Mouse (Mus musculus) testis, postnatal 14 days (tissue): ENCODE results near the gene Smtnl2.
"Not testable (repeated sequence)": the region's sequence is repeated elsewhere in the genome, so short reads cannot be mapped to it uniquely, and the experiment has no call there.

Experiments
- DNase-seq: peaks from one replicate; pipeline ENCODE4 v3.0.0; 2021; ENCODE audit warnings: low spot score

Smtnl2 gene

GRCm38 (mm10) chr11:72411093-72411921, at the start of gene Smtnl2:
TSS of gene Smtnl2 (minus strand) at chr11:72411713.
- DNase-seq, result peak; percentile 84

DNA sequence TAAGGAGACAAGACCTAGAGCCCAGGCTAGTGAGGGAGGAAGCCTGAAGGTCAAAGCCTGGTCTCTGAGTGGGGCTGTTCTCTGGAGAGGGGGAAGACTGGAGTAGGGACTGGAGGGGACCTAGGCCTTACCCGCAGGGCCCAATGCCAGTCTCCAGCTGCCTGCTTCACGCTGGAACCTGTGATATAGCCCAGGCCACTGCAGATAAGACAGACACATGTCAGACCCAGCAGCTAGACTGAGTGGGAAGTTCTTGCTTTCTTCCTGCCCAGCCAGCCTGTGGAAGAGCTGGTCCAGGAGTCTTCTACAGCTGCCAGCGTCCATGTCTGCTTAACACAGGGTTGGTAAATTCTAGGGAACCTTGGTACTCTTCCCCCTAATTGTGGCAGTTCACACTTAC, 47.0 kb upstream of the Smtnl2 start:
- DNase-seq, result no peak

DNA sequence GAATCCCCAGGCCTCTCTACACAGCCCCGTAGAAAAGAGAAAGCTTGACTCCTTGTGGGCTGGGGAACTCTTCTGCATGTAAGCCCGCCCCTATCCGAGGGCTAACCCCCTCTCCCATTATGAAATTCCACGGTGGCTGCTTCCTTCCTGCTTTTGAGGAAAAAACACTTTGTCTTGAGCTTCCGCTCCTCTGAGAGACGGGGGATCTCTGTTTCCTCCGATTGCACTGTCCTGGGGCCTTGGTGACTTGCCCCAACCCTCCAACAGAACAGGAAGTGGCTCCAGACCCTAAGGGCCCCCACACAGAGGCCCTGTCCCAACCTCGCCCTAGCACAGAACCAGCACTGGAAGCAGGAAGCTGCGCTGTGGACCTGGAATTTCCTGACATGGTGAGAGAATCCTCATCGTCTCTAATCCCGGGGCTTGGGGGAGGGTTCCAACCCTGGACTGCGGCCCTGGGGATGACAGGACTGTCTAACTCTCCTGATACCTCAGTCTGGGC, 46.5 kb upstream of the Smtnl2 start:
- no peak for DNase-seq

DNA sequence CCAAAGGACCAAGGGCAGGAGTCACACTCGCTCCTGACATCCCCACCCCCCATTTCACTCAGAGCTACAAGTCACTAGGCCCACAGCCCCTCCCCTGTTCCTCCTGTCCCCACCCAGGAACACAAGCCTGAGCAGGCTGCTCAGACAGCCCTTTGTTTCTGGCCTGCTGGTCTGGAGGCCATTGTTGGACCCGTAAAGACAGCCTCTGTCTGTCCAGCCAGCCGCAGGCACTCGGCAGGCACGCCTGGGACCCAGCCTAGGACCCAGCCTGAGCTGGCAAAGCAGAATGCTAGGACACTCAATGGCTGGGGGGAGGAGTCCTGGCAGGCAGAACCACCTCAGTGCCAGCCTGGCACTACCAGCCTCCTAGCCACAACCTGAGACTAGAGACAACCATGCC, 44.2 kb upstream of the Smtnl2 start:
- DNase-seq, result no peak

- no peak for DNase-seq
Measured at GRCm38 (mm10) chr11:72453105-72453953, 41.8 kb upstream of the Smtnl2 start.

DNA sequence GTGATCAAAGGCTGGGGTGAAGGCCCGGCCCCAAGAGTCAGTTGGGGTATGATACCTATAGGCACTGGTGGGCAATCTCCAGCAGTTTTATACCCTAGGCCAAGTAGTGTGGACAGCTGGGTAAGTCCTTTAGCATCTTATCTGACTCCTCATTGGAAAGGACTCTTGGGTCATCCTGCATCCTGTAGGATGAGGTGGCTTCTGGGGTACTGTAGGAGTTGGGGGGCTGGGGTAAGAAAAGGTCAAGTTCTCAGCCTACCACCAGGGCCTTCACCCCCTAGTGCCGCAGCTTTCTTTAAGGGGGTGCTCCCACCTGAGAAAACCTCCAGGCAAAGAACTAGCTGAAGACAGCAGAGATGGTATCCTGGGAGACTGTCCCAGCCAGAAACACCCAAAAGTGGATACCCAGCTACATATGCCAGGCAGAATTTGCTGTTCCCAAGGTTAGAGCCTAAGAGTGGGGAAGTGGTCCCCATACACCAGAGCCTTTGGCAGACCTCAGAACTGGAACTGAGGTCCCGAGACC, 40.7 kb upstream of the Smtnl2 start:
- DNase-seq, result no peak

DNA sequence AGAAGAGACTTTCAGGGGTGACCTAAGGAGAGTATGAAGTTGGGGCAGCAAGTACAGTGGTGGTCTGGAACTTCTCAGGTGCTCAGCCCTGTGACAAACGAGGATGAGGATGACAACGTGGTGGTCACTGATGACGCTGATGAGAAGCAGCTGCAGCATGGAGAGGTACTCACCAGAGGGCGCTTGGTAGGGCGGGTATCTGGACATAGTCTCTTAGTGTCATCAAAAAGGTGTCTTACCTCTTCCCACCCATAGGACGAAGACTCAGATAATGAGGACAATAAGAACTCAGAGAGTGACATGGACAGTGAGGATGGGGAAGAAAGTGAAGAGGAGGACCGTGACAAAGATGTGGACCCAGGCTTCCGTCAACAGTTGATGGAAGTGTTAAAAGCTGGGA, 36.0 kb upstream of the Smtnl2 start:
- no peak for DNase-seq

- DNase-seq, result no peak
Measured at GRCm38 (mm10) chr11:72446311-72447105, 35.0 kb upstream of the Smtnl2 start.

GRCm38 (mm10) chr11:72440965-72441664, 29.6 kb upstream of the Smtnl2 start, which contains the start of gene Mybbp1a:
TSS of gene Mybbp1a (plus strand) at chr11:72441355.
- peak; percentile 97 for DNase-seq

DNA sequence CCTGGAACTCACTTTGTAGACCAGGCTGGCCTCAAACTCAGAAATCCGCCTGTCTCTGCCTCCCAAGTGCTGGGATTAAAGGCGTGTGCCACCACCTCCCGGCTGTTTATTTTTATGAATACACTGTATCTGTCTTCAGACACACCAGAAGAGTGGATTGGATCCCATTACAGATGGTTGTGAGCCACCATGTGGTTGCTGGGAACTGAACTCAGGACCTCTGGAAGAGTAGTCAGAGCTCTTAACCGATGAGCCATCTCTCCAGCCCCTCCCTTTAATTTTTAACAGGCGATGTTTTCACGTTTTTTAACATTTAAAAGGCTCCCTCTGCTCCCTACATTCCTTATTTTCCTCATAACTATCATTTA, 29.1 kb upstream of the Smtnl2 start:
- DNase-seq, result not testable (repeated sequence)

DNA sequence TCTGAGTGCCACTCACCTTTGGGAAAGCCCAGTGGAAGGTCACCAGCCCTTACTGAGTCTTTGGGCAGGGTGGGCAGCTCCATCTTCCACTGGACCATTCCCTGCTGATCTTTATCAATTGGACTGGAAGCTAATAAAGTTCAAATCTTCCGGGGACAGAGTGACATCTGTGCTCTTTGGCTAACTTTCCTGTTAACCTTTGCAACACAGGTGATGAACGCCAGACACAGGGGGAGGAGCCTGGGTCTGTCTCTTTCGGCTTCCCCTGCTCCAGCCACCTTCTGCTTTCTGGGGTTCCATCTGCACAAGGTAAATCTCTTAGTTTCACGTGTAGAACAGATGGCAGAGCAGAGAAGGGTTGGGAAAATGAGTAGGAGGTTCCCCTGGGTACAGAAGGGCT, 26.9 kb upstream of the Smtnl2 start:
- no peak for DNase-seq

DNA sequence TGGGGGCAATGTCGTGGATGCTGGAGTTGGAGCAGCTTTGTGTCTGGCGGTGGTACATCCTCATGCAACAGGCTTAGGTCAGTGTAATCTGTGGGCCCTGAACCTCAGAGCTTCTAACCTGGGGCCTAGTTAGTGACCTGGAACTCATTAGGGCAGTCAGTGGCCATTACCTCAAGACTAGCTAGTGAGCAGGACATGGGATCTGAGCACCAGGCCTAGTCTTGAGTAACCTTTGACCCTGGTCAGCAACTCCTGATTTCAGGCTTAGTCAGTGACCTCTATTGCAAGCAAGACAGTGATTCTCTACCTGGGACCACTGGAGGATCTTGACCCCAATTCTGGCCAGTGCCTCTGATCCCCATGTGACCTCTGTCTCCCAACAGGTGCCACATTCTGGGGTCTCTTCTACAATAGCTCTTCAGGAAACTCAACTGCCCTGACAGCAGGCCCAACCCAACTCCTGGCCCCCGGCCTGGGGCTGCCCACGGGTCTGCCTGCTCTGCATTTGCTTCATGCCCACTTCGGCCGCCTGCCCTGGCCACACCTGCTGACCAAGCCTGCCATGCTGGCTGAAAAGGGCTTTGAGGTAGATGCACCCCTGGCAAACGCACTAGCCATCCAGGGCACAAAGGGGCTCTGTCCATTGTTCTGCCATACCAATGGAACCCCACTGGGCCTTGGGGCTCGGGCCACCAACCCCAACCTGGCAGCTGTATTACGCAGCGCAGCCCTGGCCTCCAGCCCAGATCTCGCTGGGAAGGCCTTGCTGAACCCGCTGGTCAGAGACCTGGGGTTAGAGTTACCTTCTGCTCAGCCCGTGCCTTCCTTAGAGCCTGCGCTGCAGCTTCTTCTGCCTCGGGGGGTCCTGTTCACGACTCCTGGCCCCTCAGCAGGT, 25.5 kb upstream of the Smtnl2 start:
- DNase-seq, result no peak

GRCm38 (mm10) chr11:72436271-72436670, 24.8 kb upstream of the Smtnl2 start:
- no peak for DNase-seq

DNA sequence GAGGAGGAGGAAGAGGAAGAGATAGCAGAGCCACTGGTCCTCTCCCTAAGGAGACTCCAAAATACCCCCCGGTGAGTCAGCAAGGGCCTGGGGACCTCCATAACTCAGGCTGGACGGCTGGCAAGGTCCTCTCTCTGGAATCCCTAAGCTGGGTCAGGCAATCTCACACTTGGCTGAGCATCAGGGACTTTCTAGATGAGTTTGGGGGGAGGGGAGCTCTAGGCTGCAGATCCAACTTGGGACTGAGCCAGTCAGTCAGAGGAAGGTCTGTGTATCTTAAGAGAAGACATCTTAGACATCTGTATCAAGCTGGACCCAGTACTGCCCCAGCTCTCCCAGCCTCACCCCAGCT, 24.2 kb upstream of the Smtnl2 start:
- DNase-seq, result peak; percentile 54

- DNase-seq, result no peak
Measured at GRCm38 (mm10) chr11:72434963-72435693, 23.6 kb upstream of the Smtnl2 start, which contains the start of gene Ggt6. TSS of gene Ggt6 (plus strand) at chr11:72435526.

DNA sequence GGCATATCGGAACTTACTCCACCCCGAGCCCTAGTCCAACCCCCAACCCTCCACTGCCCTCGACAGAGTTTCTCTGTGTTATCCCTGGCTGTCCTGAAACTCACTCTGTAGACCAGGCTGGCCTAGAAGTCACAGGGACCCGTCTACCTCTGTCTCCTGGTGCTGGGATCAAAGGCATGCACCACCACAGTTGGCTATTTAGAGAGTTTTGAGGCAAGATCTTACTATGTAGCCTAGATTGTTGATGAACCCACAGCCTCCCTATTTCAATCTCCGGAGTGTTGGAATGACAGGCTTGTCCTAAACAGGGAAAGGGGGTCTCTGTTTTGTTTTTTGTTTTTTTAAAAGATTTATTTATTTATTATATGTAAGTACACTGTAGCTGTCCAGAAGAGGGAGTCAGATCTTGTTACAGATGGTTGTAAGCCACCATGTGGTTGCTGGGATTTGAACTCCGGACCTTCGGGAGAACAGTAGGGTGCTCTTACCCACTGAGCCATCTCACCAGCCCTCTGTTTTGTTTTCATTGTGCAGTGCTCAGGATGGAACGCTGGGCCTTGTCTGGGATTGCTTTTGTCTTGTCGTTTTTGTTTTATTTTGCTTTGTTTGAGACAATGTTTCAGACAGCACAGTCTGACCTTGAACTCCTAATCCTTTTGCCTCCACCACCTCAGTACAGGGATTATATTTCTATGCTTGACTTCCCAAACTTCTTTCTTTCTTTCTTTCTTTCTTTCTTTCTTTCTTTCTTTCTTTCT, 19.0 kb upstream of the Smtnl2 start:
- not testable (repeated sequence) for DNase-seq

DNA sequence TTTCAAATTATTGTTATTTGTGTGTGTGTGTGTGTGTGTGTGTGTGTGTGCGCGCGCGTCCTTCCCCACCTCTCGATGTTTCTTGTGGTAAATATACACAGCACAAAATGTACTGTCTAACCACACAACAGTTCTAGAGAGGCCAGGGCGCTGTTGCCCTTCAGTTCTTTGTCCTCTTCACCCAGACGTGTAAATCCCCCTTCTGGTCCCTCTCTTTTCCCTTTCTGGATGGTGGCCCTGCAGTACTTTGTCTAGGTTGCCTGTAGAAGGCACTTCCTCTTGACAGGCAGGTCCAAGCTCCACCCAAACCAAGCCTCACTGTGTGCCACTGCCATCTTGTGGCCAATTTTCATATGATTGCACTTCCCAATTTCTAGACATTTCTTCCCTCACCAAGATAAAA, 17.8 kb upstream of the Smtnl2 start:
- peak; percentile 55 for DNase-seq

DNA sequence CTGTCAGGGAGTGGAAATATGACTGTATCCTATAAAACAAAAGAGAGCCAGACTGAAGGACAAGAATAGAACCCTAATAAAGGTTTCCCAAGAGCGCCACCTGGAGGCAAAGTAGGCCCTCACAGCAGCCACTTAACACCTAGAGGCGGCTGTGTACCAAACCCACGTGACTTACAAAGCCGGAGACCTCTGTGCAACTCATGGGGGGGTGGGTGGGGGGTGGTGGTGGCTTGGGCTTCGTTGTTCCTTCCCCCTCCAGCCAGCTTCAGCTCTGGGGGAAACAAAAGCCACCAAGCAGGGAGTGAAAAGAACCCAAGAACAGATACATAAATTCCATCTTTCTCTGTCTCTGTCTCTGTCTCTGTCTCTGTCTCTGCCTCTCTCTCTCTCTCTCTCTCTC, 17.2 kb upstream of the Smtnl2 start:
- peak; percentile 78 for DNase-seq

- no peak for DNase-seq
Measured at GRCm38 (mm10) chr11:72426884-72427283, 15.4 kb upstream of the Smtnl2 start.
